Mouse (Mus musculus) G1E (cell line): Measurements from ENCODE around the gene Nudt6.

Experiments
- CTCF ChIP-seq: IDR thresholded peaks from 2 replicates; pipeline ENCODE4 v1.5.1; 2012; ENCODE audit warnings: low read depth, low read length, inconsistent platforms, mixed read lengths
- GATA1 ChIP-seq: IDR thresholded peaks from 2 replicates; pipeline ENCODE4 v1.6.1; 2012; ENCODE audit warnings: borderline replicate concordance, low read length, inconsistent platforms, mixed read lengths
- GATA2 ChIP-seq: IDR thresholded peaks from 2 replicates; pipeline ENCODE4 v1.6.1; 2012; ENCODE audit warnings: low read depth, low read length, inconsistent platforms, borderline replicate concordance
- TAL1 ChIP-seq: conservative IDR thresholded peaks from 2 replicates; pipeline ENCODE4 v1.6.1; 2012; ENCODE audit warnings: low read depth, low read length, inconsistent platforms, mixed read lengths

DNA sequence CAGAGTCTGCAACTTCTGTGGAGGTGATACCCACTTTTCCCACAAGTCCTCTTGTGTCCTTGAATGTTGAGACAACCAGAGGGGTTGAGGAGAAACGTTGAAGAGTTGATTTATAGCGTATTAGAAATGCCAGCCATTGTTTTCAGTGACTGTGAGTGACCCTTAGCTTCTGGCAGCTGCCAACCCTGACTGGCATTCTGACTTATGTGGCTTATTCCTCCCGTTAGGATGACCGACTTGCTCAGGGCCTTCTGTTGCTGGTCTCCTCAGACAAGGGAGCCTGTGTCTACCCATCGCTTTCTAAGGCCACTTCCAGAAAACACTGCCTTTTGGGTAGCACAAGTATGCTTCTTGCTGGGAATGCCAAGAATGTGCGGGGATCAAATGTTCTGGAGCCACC is 38.6 kb downstream of the Nudt6 start:
- TF ChIP-seq CTCF (no peak), GATA1 (no peak), TAL1 (no peak), GATA2 (no peak)
